Mouse (Mus musculus) brain, embryonic 14.5 days (tissue): Measurements from ENCODE around the gene Rac3.

Experiments used
- CTCF ChIP-seq: fragments of 200-500 bp; IDR thresholded peaks from 2 replicates; pipeline ENCODE4 v1.5.1; 2012; ENCODE audit warnings: inconsistent platforms, mild to moderate bottlenecking, moderate library complexity, borderline replicate concordance; ENCODE audit not compliant: insufficient read depth, insufficient read length; ENCODE audit errors: extremely low read depth
- POLR2A ChIP-seq: fragments of 200-500 bp; IDR thresholded peaks from 2 replicates; pipeline ENCODE4 v1.6.1; 2012; ENCODE audit warnings: mild to moderate bottlenecking, inconsistent platforms, borderline replicate concordance; ENCODE audit not compliant: poor library complexity, insufficient read depth, insufficient read length, severe bottlenecking; ENCODE audit errors: extremely low read depth

DNA sequence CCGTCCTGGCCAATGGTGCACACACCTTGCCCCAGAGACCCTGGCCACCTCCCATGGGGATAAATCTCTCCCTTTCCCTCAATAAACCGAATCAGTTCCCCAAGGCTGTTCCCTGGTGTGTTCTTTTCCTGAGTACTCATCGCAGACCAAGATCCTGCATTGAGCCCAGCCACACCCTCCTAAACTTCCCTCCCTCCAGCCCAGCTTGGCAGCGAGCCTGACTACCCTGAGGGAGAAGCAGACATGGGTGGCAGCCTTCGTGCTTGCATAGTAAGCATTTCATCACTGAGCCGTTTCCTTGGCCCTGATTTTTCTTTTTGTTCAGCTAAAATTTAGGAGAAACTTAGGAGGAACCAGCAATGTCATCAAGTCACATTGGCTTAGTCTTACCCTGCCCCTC is 12.3 kb downstream of the Rac3 start:
- TF ChIP-seq CTCF (no peak), POLR2A (no peak)
